Mouse (Mus musculus) WW6 (cell line): ENCODE data around the gene Entr1.

Experiments used
- DNase-seq: peaks from one replicate; pipeline ENCODE4 v3.0.0-alpha.2; 2013; ENCODE audit warnings: low read depth, low spot score

The Entr1 gene

GRCm38 (mm10) chr2:26389154-26389690 is at the start of gene Entr1, which contains the start of gene Pmpca:
Entr1 (minus strand) TSS chr2:26389316.
Pmpca (plus strand) TSS chr2:26389339.
- DNase-seq = peak; percentile 49

- DNase-seq = no peak
These were observed 49.3 kb upstream of the Entr1 start for GRCm38 (mm10) chr2:26438373-26438772.

GRCm38 (mm10) chr2:26437221-26437620 is 48.1 kb upstream of the Entr1 start:
- DNase-seq = no peak

- no peak for DNase-seq
These were observed 45.9 kb upstream of the Entr1 start for GRCm38 (mm10) chr2:26434791-26435572.

- DNase-seq = no peak
These were observed 40.7 kb upstream of the Entr1 start for GRCm38 (mm10) chr2:26429851-26430250.

- DNase-seq = no peak
These were observed 35.4 kb upstream of the Entr1 start for GRCm38 (mm10) chr2:26424541-26424940.

GRCm38 (mm10) chr2:26423086-26423485 is 34.0 kb upstream of the Entr1 start:
- no peak for DNase-seq

- DNase-seq = no peak
These were observed 32.9 kb upstream of the Entr1 start for GRCm38 (mm10) chr2:26421969-26422368.

- no peak for DNase-seq
These were observed 29.0 kb upstream of the Entr1 start for GRCm38 (mm10) chr2:26418120-26418519.

GRCm38 (mm10) chr2:26417066-26417465 is 27.9 kb upstream of the Entr1 start:
- no peak for DNase-seq

- no peak for DNase-seq
These were observed 21.9 kb upstream of the Entr1 start for GRCm38 (mm10) chr2:26410931-26411411.

GRCm38 (mm10) chr2:26410091-26410490 is 21.0 kb upstream of the Entr1 start:
- no peak for DNase-seq

GRCm38 (mm10) chr2:26409362-26409761 is 20.2 kb upstream of the Entr1 start:
- DNase-seq = no peak

GRCm38 (mm10) chr2:26408515-26409356 is 19.6 kb upstream of the Entr1 start, which contains the start of gene Inpp5e:
Inpp5e (minus strand) TSS chr2:26409203.
- peak; percentile 80 for DNase-seq

GRCm38 (mm10) chr2:26403306-26403705 is 14.2 kb upstream of the Entr1 start:
- no peak for DNase-seq

- no peak for DNase-seq
These were observed 13.1 kb upstream of the Entr1 start for GRCm38 (mm10) chr2:26402265-26402664.

- DNase-seq = no peak
These were observed 11.9 kb upstream of the Entr1 start for GRCm38 (mm10) chr2:26401023-26401422.

GRCm38 (mm10) chr2:26400296-26400695 is 11.2 kb upstream of the Entr1 start:
- DNase-seq = no peak

- DNase-seq = no peak
These were observed 10.5 kb upstream of the Entr1 start for GRCm38 (mm10) chr2:26399647-26400046.

GRCm38 (mm10) chr2:26398978-26399377 is 9.9 kb upstream of the Entr1 start:
- no peak for DNase-seq

- no peak for DNase-seq
These were observed 2.5 kb upstream of the Entr1 start for GRCm38 (mm10) chr2:26391617-26392016.

GRCm38 (mm10) chr2:26390954-26391353 is 1.8 kb upstream of the Entr1 start:
- no peak for DNase-seq
